Mouse (Mus musculus) adrenal gland, postnatal 14 days (tissue): ENCODE data around the gene Nampt. TPM values are rescaled to one million over a fixed set of nuclear protein-coding genes. Genes with fewer than 3 reads are reported as not detected.

Experiments
- DNase-seq: peaks from one replicate; pipeline ENCODE4 v3.0.0; 2021; ENCODE audit warnings: mixed read lengths
- total RNA-seq: library from RNA; stranded (reverse); gene quantifications from 2 replicates; pipeline ENCODE4 v1.2.3, GENCODE M21; 2021

The Nampt gene
- total RNA-seq, 1 experiment from 2014 or later: 161 TPM

DNA sequence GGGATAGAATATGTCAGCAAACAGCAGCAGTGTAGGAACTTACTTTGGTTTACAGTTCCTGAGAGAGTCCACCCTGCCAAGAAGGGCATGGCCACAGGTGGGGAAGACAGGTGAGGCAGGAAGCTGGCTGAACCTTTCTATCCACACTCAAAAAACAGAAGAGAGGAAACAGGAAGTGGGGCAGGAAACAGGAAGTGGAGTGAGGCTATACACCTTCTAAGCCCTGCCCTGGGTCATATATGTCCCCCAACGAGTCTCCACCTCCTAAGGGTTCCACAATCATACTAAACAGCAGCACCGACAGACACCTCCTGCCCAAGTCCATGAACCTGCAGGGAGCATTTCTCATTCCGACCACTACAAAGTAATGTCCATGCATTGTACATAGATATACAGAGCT, 81.7 kb downstream of the Nampt start:
- no peak for DNase-seq

Other genes with a start within 250 kb of the Nampt start
- gene Sypl, start 134.3 kb downstream of the Nampt start, total RNA-seq: 98.7 and 108 TPM in 2 replicates